Mouse (Mus musculus) adipose tissue, adult 10 weeks (tissue): Measurements from ENCODE around the gene Tlr12. TPM values are rescaled to one million over a fixed set of nuclear protein-coding genes. Genes with fewer than 3 reads are reported as not detected.

Source experiments
- polyA plus RNA-seq: library from polyadenylated mRNA; stranded (reverse); fragments of 350-450 nt; fragmentation: Illumina TruSeq; extraction: RNeasy Lipid Tissue Mini Kit (QIAGEN cat#74804); gene quantifications from one replicate; pipeline ENCODE4 v1.2.3, GENCODE M21; 2014; ENCODE audit warnings: low read depth, low replicate concordance

Gene Tlr12
- polyA plus RNA-seq: 2.3 TPM

GRCm38 (mm10) chr4:128618246-128618911, at the start of gene Tlr12:
Gene Tlr12 (minus strand): TSS chr4:128618619.

DNA sequence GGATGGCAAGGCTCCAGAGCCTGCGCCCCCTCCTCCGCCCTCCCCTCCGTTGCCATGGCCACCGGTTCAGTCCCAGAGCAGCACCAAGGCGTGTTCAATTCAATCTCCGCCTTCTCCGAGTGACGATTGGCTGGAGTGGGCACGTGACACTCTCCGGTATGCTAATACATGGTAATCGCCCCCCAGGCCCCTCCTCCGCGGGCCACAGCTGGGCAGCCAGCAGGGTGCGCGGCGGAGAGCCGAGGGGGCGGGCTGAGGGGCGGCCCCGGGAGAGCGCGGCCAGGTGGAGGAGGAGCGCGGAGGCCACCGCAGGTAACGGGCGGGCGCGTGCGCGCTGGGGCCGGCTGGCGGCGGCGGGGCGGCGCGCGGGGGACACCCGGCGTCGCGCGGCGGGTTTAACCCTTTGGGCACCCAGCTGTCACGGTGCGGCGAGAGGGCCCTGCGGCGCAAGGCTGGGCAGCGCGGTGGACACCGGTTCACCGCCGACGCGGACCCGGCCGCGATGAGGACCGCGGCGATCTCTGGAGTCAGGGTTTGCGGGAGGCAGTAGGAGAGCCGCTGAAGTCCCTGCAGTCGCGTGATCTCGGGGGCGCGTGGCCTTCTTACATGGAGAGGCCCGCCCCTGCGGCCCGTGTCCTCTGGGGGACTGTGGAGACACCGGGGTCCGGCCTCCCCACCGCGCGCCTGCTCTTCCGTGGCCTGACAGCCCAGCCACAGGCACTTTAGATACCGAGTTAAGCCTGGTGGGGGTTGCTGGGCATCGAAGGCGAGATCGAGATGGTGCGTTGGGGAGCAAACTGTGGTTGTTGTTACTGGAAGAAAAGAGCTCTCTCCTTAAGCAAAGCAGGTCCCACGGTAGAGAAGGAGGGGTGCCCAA, 36.3 kb upstream of the Tlr12 start, which contains the start of gene Phc2:
TSS of gene Phc2 (plus strand) at position 198 of the 877 bp plus-strand sequence.

GRCm38 (mm10) chr4:128609925-128610402, 8.5 kb downstream of the Tlr12 start, which contains the start of gene Zscan20:
Gene Zscan20 (minus strand): TSS chr4:128610098.

Other genes starting within 250 kb of the Tlr12 start
- gene Zscan20, start 8.5 kb downstream of the Tlr12 start, polyA plus RNA-seq: 2.3 TPM
- 57.7 TPM for gene Phc2, start 36.1 kb upstream of the Tlr12 start, polyA plus RNA-seq
- gene A3galt2, start 136.7 kb upstream of the Tlr12 start, polyA plus RNA-seq: 0.61 TPM
- gene Zfp362, start 187.4 kb upstream of the Tlr12 start, polyA plus RNA-seq: 31.1 TPM